Mouse (Mus musculus) stomach, postnatal 0 days (tissue): ENCODE results near the gene Trappc6b.

Experiments used
- CTCF ChIP-seq: IDR thresholded peaks from 2 replicates; pipeline ENCODE4 v1.5.1; 2016; ENCODE audit warnings: antibody characterized with exemption, low read depth, mild to moderate bottlenecking, moderate library complexity
- EP300 ChIP-seq: optimal IDR thresholded peaks from 2 replicates; pipeline ENCODE3; 2016; ENCODE audit warnings: antibody characterized with exemption

DNA sequence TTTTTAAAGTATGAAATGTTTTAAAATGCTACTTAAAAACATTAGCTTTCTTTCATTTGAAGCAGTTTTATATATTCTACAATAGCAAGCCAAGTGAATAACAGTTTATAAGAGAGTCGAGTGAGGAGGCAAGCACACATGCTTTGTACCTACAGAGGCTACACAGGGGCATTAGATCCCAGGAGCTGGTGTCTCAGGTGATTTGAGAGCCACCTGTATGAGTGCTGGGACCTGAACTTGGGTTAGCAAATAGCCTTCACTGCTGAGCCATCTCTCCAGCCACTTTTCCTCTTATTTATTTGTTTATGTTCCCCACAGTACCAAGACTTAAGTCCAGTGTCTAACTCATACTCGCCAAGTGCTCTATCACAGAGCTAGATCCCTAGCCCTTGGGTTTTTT lies 41.4 kb downstream of the Trappc6b start:
- TF ChIP-seq CTCF (no peak), EP300 (no peak)
